Mouse (Mus musculus) forebrain, embryonic 15.5 days (tissue): Measurements from ENCODE around the gene Rasal2. TPM values are rescaled to one million over a fixed set of nuclear protein-coding genes. Genes with fewer than 3 reads are reported as not detected.

Source experiments
- ATAC-seq: fragments of 200-750 bp; cut with Nextera tagmentation; replicated peaks from 2 replicates; pipeline ENCODE4 v1.8.0; 2017; ENCODE audit warnings: mild to moderate bottlenecking, moderate TSS enrichment, moderate library complexity
- H3K27ac ChIP-seq: fragments of 300-500 bp; sonication (generic); replicated peaks from 2 replicates; pipeline ENCODE4 v1.5.1; 2015; ENCODE audit warnings: mild to moderate bottlenecking, inconsistent platforms
- H3K27me3 ChIP-seq: fragments of 300-500 bp; sonication (generic); 2 replicates; pipeline ENCODE4 v1.6.1; 2015; ENCODE audit warnings: inconsistent platforms
- H3K36me3 ChIP-seq: fragments of 300-500 bp; sonication (generic); 2 replicates; pipeline ENCODE4 v1.6.1; 2015; ENCODE audit warnings: mild to moderate bottlenecking, inconsistent platforms
- H3K4me1 ChIP-seq: fragments of 300-500 bp; sonication (generic); 2 replicates; pipeline ENCODE4 v1.6.1; 2015; ENCODE audit warnings: inconsistent platforms
- H3K4me2 ChIP-seq: fragments of 300-500 bp; sonication (generic); replicated peaks from 2 replicates; pipeline ENCODE4 v1.6.1; 2015; ENCODE audit warnings: mild to moderate bottlenecking, inconsistent platforms
- H3K4me3 ChIP-seq: fragments of 300-500 bp; sonication (generic); 2 replicates; pipeline ENCODE4 v1.5.1; 2015; ENCODE audit warnings: mild to moderate bottlenecking, inconsistent platforms
- H3K9ac ChIP-seq: fragments of 300-500 bp; sonication (generic); replicated peaks from 2 replicates; pipeline ENCODE4 v1.6.1; 2015; ENCODE audit warnings: mild to moderate bottlenecking, inconsistent platforms
- H3K9me3 ChIP-seq: fragments of 300-500 bp; sonication (generic); 2 replicates; pipeline ENCODE4 v1.6.1; 2016; ENCODE audit warnings: inconsistent platforms
- WGBS: fragments of 180-500 bp; shearing (Covaris S2); methylation state at CpG from one replicate; pipeline ENCODE4 v1.1.7; 2015; ENCODE audit warnings: mixed read lengths; 5-methylcytosine and 5-hydroxymethylcytosine counted together
- polyA plus RNA-seq: library from polyadenylated mRNA; unstranded; fragments of >200 nt; fragmentation: Nextera tagmentation; extraction: Ambion mirVana; gene quantifications from 2 replicates; pipeline ENCODE4 v1.2.1, GENCODE M21; 2015

The Rasal2 gene
- polyA plus RNA-seq, 1 experiment from 2014 or later = 36.6 TPM

- Histone ChIP-seq H3K27ac (no peak overlapping the region), H3K4me3 (no peak overlapping the region), H3K9me3 (no peaks in the 10 kb centered on the region), H3K36me3 (no peaks in the 10 kb centered on the region), H3K4me2 (no peak overlapping the region), H3K4me1 (peaks cover 10% of the 10 kb centered on the region), H3K27me3 (no peaks in the 10 kb centered on the region), H3K9ac (no peak overlapping the region)
- 63% methylated on average over 2 of the region's 2 CpGs for WGBS
- no peak for ATAC-seq
Measured at GRCm38 (mm10) chr1:157230386-157230785, 182.0 kb downstream of the Rasal2 start.

DNA sequence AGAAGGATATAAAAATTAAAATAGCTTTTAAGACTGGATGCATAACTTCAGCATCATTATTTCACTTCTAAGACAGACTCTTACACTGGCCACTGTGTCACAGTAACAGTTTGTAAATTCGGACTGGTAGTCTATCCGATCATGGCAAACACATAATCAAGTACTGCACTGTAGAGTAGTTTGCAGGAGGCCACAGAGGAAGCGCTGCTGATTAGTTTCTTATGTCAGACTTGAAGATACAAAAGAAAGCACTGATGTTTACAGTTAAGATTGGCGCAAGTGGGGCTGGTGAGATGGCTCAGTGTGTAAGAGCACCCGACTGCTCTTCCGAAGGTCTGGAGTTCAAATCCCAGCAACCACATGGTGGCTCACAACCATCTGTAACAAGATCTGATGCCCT lies 187.4 kb downstream of the Rasal2 start:
- no peak overlapping the region for H3K4me3 ChIP-seq

DNA sequence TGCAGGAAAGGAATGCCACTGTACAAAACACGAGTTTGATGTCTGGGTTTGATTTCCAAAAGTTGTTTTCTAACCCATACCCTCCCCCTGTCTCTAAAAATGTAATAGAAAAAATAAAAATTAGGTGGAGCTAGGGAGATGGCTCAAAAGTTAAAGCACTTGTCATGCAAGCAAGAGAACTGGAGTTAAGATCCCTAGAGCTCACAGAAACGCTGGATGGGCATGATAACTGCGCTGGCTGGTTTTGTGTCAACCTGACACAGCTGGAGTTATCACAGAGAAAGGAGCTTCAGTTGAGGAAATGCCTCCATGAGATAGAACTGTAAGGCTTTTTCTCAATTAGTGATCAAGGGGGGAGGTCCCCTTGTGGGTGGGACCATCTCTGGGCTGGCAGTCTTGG lies 191.5 kb downstream of the Rasal2 start:
- Histone ChIP-seq H3K4me1 (no peaks in the 10 kb centered on the region), H3K4me3 (no peak overlapping the region), H3K4me2 (no peak overlapping the region), H3K9me3 (no peaks in the 10 kb centered on the region), H3K36me3 (no peaks in the 10 kb centered on the region), H3K9ac (no peak overlapping the region), H3K27me3 (no peaks in the 10 kb centered on the region), H3K27ac (no peak overlapping the region)
- no peak for ATAC-seq
- 94% methylated on average over 3 of the region's 3 CpGs for WGBS

More for the DNA sequence above, 187.4 kb downstream of the Rasal2 start:
- H3K27ac ChIP-seq = no peak overlapping the region
- no peak for ATAC-seq
- no peak overlapping the region for H3K9ac ChIP-seq
- H3K27me3 ChIP-seq = no peaks in the 10 kb centered on the region
- H3K36me3 ChIP-seq = no peaks in the 10 kb centered on the region
- 93% methylated on average over 6 of the region's 6 CpGs for WGBS
- H3K9me3 ChIP-seq = no peaks in the 10 kb centered on the region
- no peak overlapping the region for H3K4me2 ChIP-seq
- H3K4me1 ChIP-seq = no peaks in the 10 kb centered on the region

- no peak for ATAC-seq
- Histone ChIP-seq H3K9ac (no peak overlapping the region), H3K9me3 (no peaks in the 10 kb centered on the region), H3K27ac (no peak overlapping the region), H3K4me1 (no peaks in the 10 kb centered on the region), H3K27me3 (no peaks in the 10 kb centered on the region), H3K4me2 (no peak overlapping the region), H3K36me3 (no peaks in the 10 kb centered on the region), H3K4me3 (no peak overlapping the region)
- 100% methylated on average over 1 of the region's 1 CpGs for WGBS
Measured at GRCm38 (mm10) chr1:157220466-157220865, 191.9 kb downstream of the Rasal2 start.

GRCm38 (mm10) chr1:157208754-157209153 lies 203.6 kb downstream of the Rasal2 start:
- H3K4me3 ChIP-seq = no peak overlapping the region
- no peak for ATAC-seq
- no peak overlapping the region for H3K27ac ChIP-seq
- H3K27me3 ChIP-seq = no peaks in the 10 kb centered on the region
- peaks cover 6% of the 10 kb centered on the region; the same call in 1 of the 2 replicates for H3K4me1 ChIP-seq
- no peaks in the 10 kb centered on the region for H3K36me3 ChIP-seq
- H3K9ac ChIP-seq = no peak overlapping the region
- no peak overlapping the region for H3K4me2 ChIP-seq
- WGBS = 35% methylated on average over 1 of the region's 1 CpGs
- 0 out of 2 replicates have a peak, but pooled peaks cover 4% of the 10 kb centered on the region for H3K9me3 ChIP-seq

GRCm38 (mm10) chr1:157205685-157206084 lies 206.7 kb downstream of the Rasal2 start:
- Histone ChIP-seq H3K4me3 (no peak overlapping the region), H3K9me3 (no peaks in the 10 kb centered on the region), H3K9ac (no peak overlapping the region), H3K27me3 (no peaks in the 10 kb centered on the region), H3K4me1 (peaks cover 6% of the 10 kb centered on the region; the same call in 1 of the 2 replicates), H3K4me2 (no peak overlapping the region), H3K27ac (no peak overlapping the region), H3K36me3 (no peaks in the 10 kb centered on the region)
- ATAC-seq = no peak
- 74% methylated on average over 4 of the region's 4 CpGs for WGBS

DNA sequence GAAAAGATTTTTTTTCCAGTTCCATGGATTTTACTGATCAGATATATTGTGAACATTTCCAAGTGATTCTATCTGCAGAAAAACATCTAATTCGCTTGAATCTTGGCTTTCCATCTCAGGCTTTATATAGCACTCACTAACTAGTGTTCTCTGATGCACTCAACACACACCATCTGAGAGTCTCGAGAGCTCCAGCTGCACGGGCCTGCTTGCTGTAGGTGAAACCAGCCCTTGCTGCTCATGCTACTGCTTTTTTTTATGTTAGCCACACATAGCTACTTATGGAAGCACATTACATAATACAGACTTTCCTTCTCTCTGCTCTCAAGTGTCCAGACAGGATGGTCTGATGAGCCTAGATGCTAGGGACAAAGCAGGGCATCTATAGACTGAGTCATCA lies 229.4 kb downstream of the Rasal2 start:
- H3K4me2 ChIP-seq = no peak overlapping the region
- WGBS = 29% methylated on average over 3 of the region's 3 CpGs
- no peak overlapping the region for H3K9ac ChIP-seq
- H3K27me3 ChIP-seq = no peaks in the 10 kb centered on the region
- no peak overlapping the region for H3K4me3 ChIP-seq
- no peaks in the 10 kb centered on the region for H3K9me3 ChIP-seq
- no peak for ATAC-seq
- peaks cover 29% of the 10 kb centered on the region for H3K4me1 ChIP-seq
- no peaks in the 10 kb centered on the region for H3K36me3 ChIP-seq
- H3K27ac ChIP-seq = peak overlapping the region; percentile 46; the same call in 1 of the 2 replicates

DNA sequence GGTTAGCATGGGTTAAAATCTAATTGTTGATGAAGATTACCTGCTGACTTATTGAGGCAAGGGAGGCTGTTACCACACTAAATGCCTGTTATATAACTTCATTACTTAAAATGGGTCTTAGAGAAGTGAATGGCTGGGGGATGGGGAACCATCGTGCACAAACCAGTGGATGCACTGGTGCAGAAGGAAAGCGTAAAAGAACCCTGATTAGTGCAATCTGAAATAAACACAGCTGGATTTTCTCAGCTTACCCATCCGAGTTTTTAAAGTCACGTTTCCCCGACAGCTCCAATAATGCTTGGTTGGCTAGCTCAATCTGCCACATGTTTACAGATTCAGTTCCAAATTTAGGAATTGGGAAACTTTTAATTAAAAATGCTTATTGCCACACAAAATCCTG lies 230.0 kb downstream of the Rasal2 start:
- Histone ChIP-seq H3K9ac (no peak overlapping the region), H3K4me2 (no peak overlapping the region), H3K27me3 (no peaks in the 10 kb centered on the region), H3K4me1 (peaks cover 29% of the 10 kb centered on the region), H3K9me3 (no peaks in the 10 kb centered on the region), H3K4me3 (no peak overlapping the region), H3K27ac (no peak overlapping the region), H3K36me3 (no peaks in the 10 kb centered on the region)
- no peak for ATAC-seq
- 7% methylated on average over 5 of the region's 5 CpGs for WGBS

DNA sequence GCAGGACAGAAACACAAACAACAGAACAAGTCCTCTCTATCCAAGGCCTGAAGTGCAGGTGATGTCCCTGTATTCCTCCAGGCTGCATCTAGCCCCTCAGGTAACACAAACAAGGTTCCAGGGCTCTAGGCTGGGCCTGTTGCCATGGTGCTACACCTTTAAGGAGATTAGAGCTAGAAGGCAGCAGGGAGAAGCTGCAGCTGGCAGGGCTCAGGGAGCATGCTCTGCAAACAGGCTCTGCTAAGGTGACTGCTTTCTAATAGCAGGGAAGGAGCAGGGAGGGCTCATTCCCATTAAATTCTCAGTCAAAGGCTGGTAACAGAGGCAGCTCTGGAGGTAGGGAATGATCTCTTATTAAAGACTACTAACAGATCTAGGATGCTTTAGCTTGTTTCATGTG lies 231.3 kb downstream of the Rasal2 start:
- no peak for ATAC-seq
- no peak overlapping the region for H3K9ac ChIP-seq

GRCm38 (mm10) chr1:157178988-157179764 lies 233.2 kb downstream of the Rasal2 start:
- WGBS = 22% methylated on average over 9 of the region's 9 CpGs

More for the DNA sequence above, 231.3 kb downstream of the Rasal2 start:
- Histone ChIP-seq H3K4me3 (no peak overlapping the region), H3K4me2 (no peak overlapping the region), H3K27ac (peak overlapping the region; percentile 9; the same call in 1 of the 2 replicates), H3K9me3 (no peaks in the 10 kb centered on the region), H3K27me3 (no peaks in the 10 kb centered on the region), H3K4me1 (peaks cover 29% of the 10 kb centered on the region), H3K36me3 (no peaks in the 10 kb centered on the region)

DNA sequence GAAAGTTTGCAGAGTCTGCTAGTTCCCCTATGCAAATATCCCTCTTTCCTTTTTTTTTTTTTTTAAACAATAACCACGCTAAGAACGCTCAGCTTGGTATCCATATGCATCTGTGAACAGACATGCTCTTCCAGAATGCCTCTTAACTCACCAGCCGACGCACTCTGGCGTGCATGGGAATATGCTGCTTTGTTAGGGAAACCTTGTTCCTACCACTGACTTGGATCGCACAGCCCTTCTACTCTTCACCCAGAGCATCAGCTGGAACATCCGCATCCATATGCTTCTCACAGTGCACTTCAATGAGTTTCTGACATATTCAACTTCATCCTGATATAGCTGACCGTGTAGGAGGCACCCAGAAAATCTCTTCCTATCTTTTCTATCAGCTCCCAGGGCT lies 243.1 kb downstream of the Rasal2 start:
- Histone ChIP-seq H3K36me3 (peaks cover 4% of the 10 kb centered on the region), H3K27ac (no peak overlapping the region), H3K4me3 (no peak overlapping the region), H3K4me2 (no peak overlapping the region), H3K27me3 (no peaks in the 10 kb centered on the region), H3K4me1 (no peaks in the 10 kb centered on the region), H3K9ac (no peak overlapping the region), H3K9me3 (no peaks in the 10 kb centered on the region)
- ATAC-seq = no peak
- 83% methylated on average over 8 of the region's 8 CpGs for WGBS

More at GRCm38 (mm10) chr1:157178988-157179764, 233.2 kb downstream of the Rasal2 start:
- no peaks in the 10 kb centered on the region for H3K27me3 ChIP-seq
- H3K4me2 ChIP-seq = 0 out of 2 replicates have a peak overlapping the region, but pooled peaks have one; percentile 14
- H3K36me3 ChIP-seq = peaks cover 12% of the 10 kb centered on the region
- no peak overlapping the region for H3K4me3 ChIP-seq
- H3K4me1 ChIP-seq = peaks cover 29% of the 10 kb centered on the region
- no peak for ATAC-seq
- H3K9me3 ChIP-seq = no peaks in the 10 kb centered on the region
- no peak overlapping the region; the same call in 1 of the 2 replicates for H3K9ac ChIP-seq
- H3K27ac ChIP-seq = no peak overlapping the region

GRCm38 (mm10) chr1:157168891-157169290 lies 243.5 kb downstream of the Rasal2 start:
- H3K9me3 ChIP-seq = no peaks in the 10 kb centered on the region
- H3K27me3 ChIP-seq = no peaks in the 10 kb centered on the region
- H3K36me3 ChIP-seq = peaks cover 2% of the 10 kb centered on the region
- H3K4me3 ChIP-seq = no peak overlapping the region
- H3K4me1 ChIP-seq = no peaks in the 10 kb centered on the region
- H3K4me2 ChIP-seq = no peak overlapping the region
- 87% methylated on average over 7 of the region's 7 CpGs for WGBS
- no peak overlapping the region for H3K9ac ChIP-seq
- no peak overlapping the region for H3K27ac ChIP-seq
- ATAC-seq = no peak

DNA sequence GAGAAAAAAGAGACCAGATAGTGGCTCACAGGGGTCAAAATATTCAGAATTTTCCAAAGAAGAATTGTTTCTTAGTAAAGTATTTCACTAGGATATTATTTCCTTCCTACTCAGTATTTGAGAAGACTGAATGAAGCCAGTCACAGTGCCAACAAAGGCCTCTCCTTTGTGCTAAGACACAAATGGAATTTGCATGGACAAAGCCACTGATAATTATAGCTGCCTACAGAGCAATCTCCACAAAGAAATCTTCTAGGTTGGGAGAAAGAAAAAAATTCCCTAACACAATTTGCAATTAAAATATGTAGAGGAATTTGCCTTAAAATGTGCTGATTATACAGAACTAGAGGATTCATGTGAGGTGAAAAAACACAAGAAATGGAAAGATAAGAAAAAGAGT lies 258.6 kb downstream of the Rasal2 start:
- Histone ChIP-seq H3K9ac (no peak overlapping the region), H3K36me3 (peaks cover 14% of the 10 kb centered on the region), H3K4me1 (peaks cover 6% of the 10 kb centered on the region; the same call in 1 of the 2 replicates), H3K4me2 (no peak overlapping the region), H3K27ac (peak overlapping the region; percentile 48; the same call in 1 of the 2 replicates), H3K27me3 (no peaks in the 10 kb centered on the region), H3K9me3 (no peaks in the 10 kb centered on the region), H3K4me3 (no peak overlapping the region)
- no peak for ATAC-seq
